Mouse (Mus musculus) forebrain, embryonic 11.5 days (tissue): Measurements from ENCODE around the gene B2m. TPM values are rescaled to one million over a fixed set of nuclear protein-coding genes. Genes with fewer than 3 reads are reported as not detected.

Source experiments
- ATAC-seq: fragments of 200-750 bp; cut with Nextera tagmentation; replicated peaks from 2 replicates; pipeline ENCODE4 v1.8.0; 2017; ENCODE audit warnings: moderate TSS enrichment; ENCODE audit not compliant: low FRiP score
- DNase-seq: peaks from one replicate; pipeline ENCODE4 v3.0.0-alpha.2; 2017; ENCODE audit warnings: low spot score
- H3K27ac ChIP-seq: fragments of 300-500 bp; sonication (generic); 2 replicates; pipeline ENCODE4 v1.5.1; 2014; ENCODE audit warnings: low read depth, low read length
- H3K27me3 ChIP-seq: fragments of 300-500 bp; sonication (generic); 2 replicates; pipeline ENCODE4 v1.6.1; 2014; ENCODE audit warnings: mild to moderate bottlenecking, low read length, mixed read lengths; ENCODE audit not compliant: control insufficient read depth, insufficient read depth
- H3K36me3 ChIP-seq: fragments of 300-500 bp; sonication (generic); 2 replicates; pipeline ENCODE4 v1.6.1; 2014; ENCODE audit warnings: mild to moderate bottlenecking, low read length, moderate library complexity, mixed read lengths; ENCODE audit not compliant: control insufficient read depth, insufficient read depth
- H3K4me1 ChIP-seq: fragments of 300-500 bp; sonication (generic); replicated peaks from 2 replicates; pipeline ENCODE4 v1.6.1; 2014; ENCODE audit warnings: low read length, mixed read lengths; ENCODE audit not compliant: control insufficient read depth, insufficient read depth
- H3K4me2 ChIP-seq: fragments of 300-500 bp; sonication (generic); 2 replicates; pipeline ENCODE4 v1.6.1; 2014; ENCODE audit warnings: low read depth, mild to moderate bottlenecking, low read length, moderate library complexity, mixed read lengths; ENCODE audit not compliant: severe bottlenecking
- H3K4me3 ChIP-seq: fragments of 300-500 bp; sonication (generic); 2 replicates; pipeline ENCODE4 v1.5.1; 2014; ENCODE audit warnings: low read depth, low read length
- H3K9ac ChIP-seq: fragments of 300-500 bp; sonication (generic); 2 replicates; pipeline ENCODE4 v1.6.1; 2014; ENCODE audit warnings: low read length
- H3K9me3 ChIP-seq: fragments of 300-500 bp; sonication (generic); 2 replicates; pipeline ENCODE4 v1.6.1; 2016; ENCODE audit warnings: low read length, mixed read lengths; ENCODE audit not compliant: control insufficient read depth
- WGBS: fragments of 180-500 bp; shearing (Covaris S2); extraction: QIAGEN DNeasy Blood & Tissue Kit; methylation state at CpG from one replicate; pipeline ENCODE4 v1.1.7; 2014; 5-methylcytosine and 5-hydroxymethylcytosine counted together
- polyA plus RNA-seq: library from polyadenylated mRNA; unstranded; fragments of >200 nt; fragmentation: Nextera tagmentation; extraction: Ambion mirVana; gene quantifications from 2 replicates; pipeline ENCODE4 v1.2.1, GENCODE M21; 2014

The B2m gene
- polyA plus RNA-seq, 1 experiment from 2014 or later, result 101 TPM

DNA sequence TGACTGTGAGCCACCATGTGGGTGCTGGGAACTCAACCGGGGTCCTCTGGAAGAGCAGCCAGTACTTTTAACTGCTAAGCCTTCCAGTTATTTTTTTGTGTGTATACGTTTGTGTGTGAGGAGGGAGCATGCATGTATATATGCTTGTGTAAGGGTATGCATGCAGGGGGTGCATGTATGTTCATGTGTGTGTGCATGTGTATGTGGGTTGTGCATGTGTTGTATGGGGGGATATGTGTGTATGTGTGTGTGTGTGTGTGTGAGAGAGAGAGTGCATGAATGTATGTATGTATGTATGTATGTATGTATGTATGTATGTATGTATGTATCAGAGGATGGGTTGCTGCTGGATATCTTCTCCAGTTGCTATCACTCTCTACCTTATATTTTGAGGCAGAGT is 7.0 kb downstream of the B2m start:
- WGBS, result 94% methylated on average over 2 of the region's 2 CpGs
- Histone ChIP-seq H3K27ac (no peak overlapping the region), H3K9ac (no peak overlapping the region), H3K4me2 (no peak overlapping the region), H3K27me3 (no peaks in the 10 kb centered on the region), H3K4me3 (no peak overlapping the region), H3K4me1 (no peaks in the 10 kb centered on the region), H3K36me3 (no peaks in the 10 kb centered on the region), H3K9me3 (no peaks in the 10 kb centered on the region)
- ATAC-seq, result no peak
- no peak for DNase-seq

- Histone ChIP-seq H3K9me3 (no peaks in the 10 kb centered on the region), H3K36me3 (no peaks in the 10 kb centered on the region), H3K27me3 (no peaks in the 10 kb centered on the region), H3K9ac (no peak overlapping the region), H3K4me1 (no peaks in the 10 kb centered on the region), H3K4me2 (no peak overlapping the region), H3K27ac (no peak overlapping the region), H3K4me3 (no peak overlapping the region)
- WGBS, result 89% methylated on average over 2 of the region's 2 CpGs
- DNase-seq (no peak), ATAC-seq (no peak)
Observed at GRCm38 (mm10) chr2:122155292-122155691, 7.8 kb downstream of the B2m start.

GRCm38 (mm10) chr2:122156051-122156700 is 8.7 kb downstream of the B2m start:
- no peaks in the 10 kb centered on the region for H3K27me3 ChIP-seq
- no peaks in the 10 kb centered on the region for H3K36me3 ChIP-seq
- H3K4me2 ChIP-seq, result no peak overlapping the region
- no peak overlapping the region for H3K9ac ChIP-seq
- H3K4me1 ChIP-seq, result no peaks in the 10 kb centered on the region
- no peak overlapping the region for H3K4me3 ChIP-seq
- 90% methylated on average over 4 of the region's 4 CpGs for WGBS
- no peak overlapping the region for H3K27ac ChIP-seq
- DNase-seq (no peak), ATAC-seq (no peak)
- H3K9me3 ChIP-seq, result no peaks in the 10 kb centered on the region

- no peak overlapping the region for H3K4me3 ChIP-seq
- no peak overlapping the region for H3K27ac ChIP-seq
- H3K9me3 ChIP-seq, result no peaks in the 10 kb centered on the region
- no peak overlapping the region for H3K4me2 ChIP-seq
- no peak overlapping the region for H3K9ac ChIP-seq
- DNase-seq, result no peak
- no peak for ATAC-seq
- H3K27me3 ChIP-seq, result no peaks in the 10 kb centered on the region
- no peaks in the 10 kb centered on the region for H3K36me3 ChIP-seq
- H3K4me1 ChIP-seq, result no peaks in the 10 kb centered on the region
Observed at GRCm38 (mm10) chr2:122157561-122157960, 10.1 kb downstream of the B2m start.

GRCm38 (mm10) chr2:122158362-122158802 is 10.9 kb downstream of the B2m start:
- no peak overlapping the region for H3K4me3 ChIP-seq
- whole genome bisulfite sequencing, result 60% methylated on average over 6 of the region's 6 CpGs
- no peaks in the 10 kb centered on the region for H3K4me1 ChIP-seq
- no peaks in the 10 kb centered on the region for H3K36me3 ChIP-seq
- H3K27ac ChIP-seq, result no peak overlapping the region
- no peaks in the 10 kb centered on the region for H3K27me3 ChIP-seq
- DNase-seq (no peak), ATAC-seq (no peak)
- no peaks in the 10 kb centered on the region for H3K9me3 ChIP-seq
- no peak overlapping the region for H3K9ac ChIP-seq
- no peak overlapping the region for H3K4me2 ChIP-seq

DNA sequence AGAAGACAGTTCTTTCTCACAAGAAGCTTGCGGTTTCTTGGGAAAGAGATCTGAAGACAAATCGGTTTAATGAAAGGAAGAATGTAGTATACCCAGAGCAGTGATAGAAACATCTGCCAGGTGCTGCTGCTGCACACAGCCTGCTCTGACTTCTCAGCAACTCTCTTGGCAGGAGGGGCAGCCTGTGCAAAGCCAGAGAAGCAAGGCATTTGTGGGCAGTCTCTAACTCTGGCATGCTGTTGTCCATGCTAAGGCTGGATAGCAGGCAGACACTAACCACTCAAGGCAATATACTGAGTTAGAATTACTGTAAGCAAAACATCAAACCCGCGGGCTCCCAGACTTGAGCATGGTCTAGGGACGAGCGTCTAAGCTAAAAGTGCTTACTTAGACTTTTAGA is 12.2 kb downstream of the B2m start:
- Histone ChIP-seq H3K4me2 (no peak overlapping the region), H3K9me3 (no peaks in the 10 kb centered on the region), H3K27ac (no peak overlapping the region), H3K9ac (no peak overlapping the region), H3K36me3 (no peaks in the 10 kb centered on the region), H3K27me3 (no peaks in the 10 kb centered on the region), H3K4me3 (no peak overlapping the region), H3K4me1 (no peaks in the 10 kb centered on the region)
- WGBS, result 92% methylated on average over 6 of the region's 6 CpGs
- DNase-seq (no peak), ATAC-seq (no peak)

DNA sequence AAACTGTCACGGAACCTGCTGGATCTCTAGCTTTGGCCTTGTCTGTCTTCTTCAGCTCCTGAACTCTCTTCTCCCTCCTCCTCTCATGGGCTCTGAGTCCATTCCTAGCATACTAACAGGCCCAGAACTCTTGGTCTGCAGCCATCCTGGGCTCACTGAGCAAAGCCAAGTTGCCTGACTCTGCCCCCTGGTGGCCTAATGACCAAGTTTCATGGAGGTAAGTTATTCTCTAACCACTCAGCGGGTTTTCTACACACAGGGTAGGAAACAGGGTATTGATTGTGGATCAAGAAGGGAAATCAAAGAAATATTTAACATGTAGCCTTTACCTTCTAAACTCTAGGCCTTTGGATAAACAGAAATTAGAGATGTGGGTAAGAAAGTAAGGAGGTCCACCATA is 13.2 kb downstream of the B2m start, which contains the start of gene Trim69:
Gene Trim69, plus strand, starts transcription at position 21 of the 400 bp plus-strand sequence.
- no peak within 1 kb of the TSS for H3K4me3 ChIP-seq
- H3K9ac ChIP-seq, result no peak within 1 kb of the TSS
- H3K27ac ChIP-seq, result no peak within 1 kb of the TSS
- H3K36me3 ChIP-seq, result no peaks in the 10 kb centered on the region
- H3K27me3 ChIP-seq, result no peaks in the 10 kb centered on the region
- no peaks in the 10 kb centered on the region for H3K9me3 ChIP-seq
- no peak within 1 kb of the TSS for H3K4me2 ChIP-seq
- DNase-seq (peak; percentile 87), ATAC-seq (peak; percentile 64; the same call in 1 of the 2 replicates)
- WGBS, result 40% methylated on average over 2 of the region's 2 CpGs
- no peaks in the 10 kb centered on the region for H3K4me1 ChIP-seq

DNA sequence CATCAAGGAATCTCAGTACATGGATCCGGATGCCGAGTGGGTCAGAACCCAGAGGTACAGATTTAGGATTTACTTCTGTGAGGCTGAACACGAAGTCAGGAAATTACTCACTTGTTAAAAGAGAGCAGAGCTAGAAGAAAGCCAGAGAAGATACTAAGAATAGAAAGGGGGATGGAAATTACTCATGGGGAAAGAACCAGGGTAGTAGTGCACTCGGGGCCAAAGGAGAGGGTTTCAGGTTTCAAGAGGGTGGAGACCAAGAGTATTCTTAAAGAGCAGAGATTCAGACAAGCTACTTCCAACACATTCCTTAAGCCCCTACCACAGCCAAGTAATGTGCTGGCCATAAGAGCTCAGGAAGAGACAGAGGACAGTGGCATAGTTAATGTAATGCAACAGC is 14.1 kb downstream of the B2m start:
- 50% methylated on average over 4 of the region's 4 CpGs for WGBS
- Histone ChIP-seq H3K9ac (no peak overlapping the region), H3K9me3 (no peaks in the 10 kb centered on the region), H3K36me3 (no peaks in the 10 kb centered on the region), H3K27me3 (no peaks in the 10 kb centered on the region), H3K4me1 (no peaks in the 10 kb centered on the region), H3K4me3 (no peak overlapping the region), H3K27ac (no peak overlapping the region), H3K4me2 (no peak overlapping the region)
- ATAC-seq, result no peak
- DNase-seq, result no peak

GRCm38 (mm10) chr2:122162529-122162928 is 15.0 kb downstream of the B2m start:
- Histone ChIP-seq H3K27ac (no peak overlapping the region), H3K4me3 (no peak overlapping the region), H3K27me3 (no peaks in the 10 kb centered on the region), H3K9me3 (no peaks in the 10 kb centered on the region), H3K4me1 (no peaks in the 10 kb centered on the region), H3K4me2 (no peak overlapping the region), H3K9ac (no peak overlapping the region), H3K36me3 (no peaks in the 10 kb centered on the region)
- DNase-seq, result no peak
- ATAC-seq, result no peak
- 85% methylated on average over 2 of the region's 2 CpGs for WGBS
